Mouse (Mus musculus) heart, embryonic 10.5 days (tissue): Measurements from ENCODE around the gene 5330417H12Rik. TPM values are rescaled to one million over a fixed set of nuclear protein-coding genes. Genes with fewer than 3 reads are reported as not detected.

Experiments
- DNase-seq: peaks from one replicate; pipeline ENCODE4 v3.0.0-alpha.2; 2017; ENCODE audit warnings: low spot score
- H3K27ac ChIP-seq: fragments of 300-500 bp; sonication (generic); 2 replicates; pipeline ENCODE4 v1.5.1; 2016; ENCODE audit warnings: mild to moderate bottlenecking
- H3K27me3 ChIP-seq: fragments of 300-500 bp; sonication (generic); 2 replicates; pipeline ENCODE4 v1.6.1; 2016; ENCODE audit warnings: mild to moderate bottlenecking; ENCODE audit not compliant: poor library complexity, insufficient read depth, severe bottlenecking
- H3K36me3 ChIP-seq: fragments of 300-500 bp; sonication (generic); 2 replicates; pipeline ENCODE4 v1.6.1; 2016; ENCODE audit warnings: mild to moderate bottlenecking, moderate library complexity
- H3K4me1 ChIP-seq: fragments of 300-500 bp; sonication (generic); 2 replicates; pipeline ENCODE4 v1.6.1; 2016; ENCODE audit warnings: mild to moderate bottlenecking
- H3K4me3 ChIP-seq: fragments of 300-500 bp; sonication (generic); 2 replicates; pipeline ENCODE4 v1.5.1; 2016; ENCODE audit warnings: mild to moderate bottlenecking, moderate library complexity
- H3K9me3 ChIP-seq: fragments of 300-500 bp; sonication (generic); 2 replicates; pipeline ENCODE4 v1.6.1; 2016; ENCODE audit warnings: mild to moderate bottlenecking, moderate library complexity
- WGBS: fragments of 180-500 bp; shearing (Covaris S2); methylation state at CpG from one replicate; pipeline ENCODE4 v1.1.7; 2016; 5-methylcytosine and 5-hydroxymethylcytosine counted together
- polyA plus RNA-seq: library from polyadenylated mRNA; unstranded; fragments of >200 nt; fragmentation: Nextera tagmentation; extraction: Ambion mirVana; gene quantifications from 2 replicates; pipeline ENCODE4 v1.2.1, GENCODE M21; 2016

The 5330417H12Rik gene
- polyA plus RNA-seq, 1 experiment from 2014 or later: 0.15 TPM

DNA sequence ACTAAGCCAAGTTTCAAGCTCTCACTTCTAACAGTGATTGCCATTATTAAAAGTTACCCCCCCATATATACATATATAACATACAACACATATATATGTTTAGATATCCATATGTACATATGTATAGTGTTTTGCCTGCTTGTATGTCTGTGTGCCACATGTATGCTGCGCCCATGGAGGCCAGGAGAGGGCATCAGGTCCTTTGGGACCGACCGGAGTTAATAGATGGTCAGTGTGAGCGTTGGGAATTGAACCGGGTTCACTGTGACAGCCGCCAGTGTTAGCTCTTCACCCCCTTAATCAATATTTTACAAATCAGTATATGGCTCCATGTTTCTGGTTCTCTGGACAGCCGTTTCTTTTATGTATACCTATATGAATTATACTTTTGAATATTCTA lies 25.0 kb upstream of the 5330417H12Rik start:
- no peak for DNase-seq
- Histone ChIP-seq H3K4me3 (no peak overlapping the region), H3K4me1 (0 out of 2 replicates have a peak, but pooled peaks cover 5% of the 10 kb centered on the region), H3K27ac (no peak overlapping the region), H3K27me3 (no peaks in the 10 kb centered on the region), H3K9me3 (0 out of 2 replicates have a peak, but pooled peaks cover under 1% of the 10 kb centered on the region), H3K36me3 (no peaks in the 10 kb centered on the region)
- WGBS: 79% methylated on average over 7 of the region's 7 CpGs

- Histone ChIP-seq H3K4me1 (0 out of 2 replicates have a peak, but pooled peaks cover 5% of the 10 kb centered on the region), H3K4me3 (no peak overlapping the region), H3K9me3 (0 out of 2 replicates have a peak, but pooled peaks cover 3% of the 10 kb centered on the region), H3K27me3 (no peaks in the 10 kb centered on the region), H3K27ac (no peak overlapping the region), H3K36me3 (no peaks in the 10 kb centered on the region)
- 82% methylated on average over 12 of the region's 12 CpGs for WGBS
- DNase-seq: no peak
These were observed 24.2 kb upstream of the 5330417H12Rik start for GRCm38 (mm10) chr7:107648937-107649688.

DNA sequence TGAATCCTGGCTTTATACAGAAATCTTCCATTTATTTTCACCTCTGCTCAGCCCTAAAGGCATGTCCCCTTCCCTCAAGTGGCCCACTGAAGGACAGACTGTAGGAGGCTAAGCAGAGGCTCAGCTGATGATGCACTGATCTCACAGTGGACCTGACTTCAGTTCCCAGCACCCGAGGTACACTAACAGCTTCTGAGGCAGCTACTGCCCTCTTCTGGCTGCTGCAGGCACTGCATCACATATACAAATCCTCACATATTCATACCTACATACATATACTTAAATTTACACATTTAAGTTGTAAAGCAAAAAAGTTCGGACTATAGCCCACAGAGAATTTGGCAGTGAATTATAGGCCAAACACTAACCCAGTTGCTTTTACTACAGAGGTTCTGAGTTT lies 20.0 kb upstream of the 5330417H12Rik start:
- Histone ChIP-seq H3K4me3 (no peak overlapping the region), H3K4me1 (no peaks in the 10 kb centered on the region), H3K27me3 (no peaks in the 10 kb centered on the region), H3K36me3 (no peaks in the 10 kb centered on the region), H3K9me3 (0 out of 2 replicates have a peak, but pooled peaks cover 3% of the 10 kb centered on the region), H3K27ac (no peak overlapping the region)
- no peak for DNase-seq
- 72% methylated on average over 2 of the region's 2 CpGs for WGBS

- no peaks in the 10 kb centered on the region for H3K27me3 ChIP-seq
- 82% methylated on average over 7 of the region's 7 CpGs for WGBS
- DNase-seq: no peak
These were observed 17.8 kb upstream of the 5330417H12Rik start for GRCm38 (mm10) chr7:107642586-107643275.

GRCm38 (mm10) chr7:107638026-107638425 lies 13.1 kb upstream of the 5330417H12Rik start:
- 77% methylated on average over 5 of the region's 5 CpGs for WGBS
- DNase-seq: no peak
- H3K27me3 ChIP-seq: no peaks in the 10 kb centered on the region

More at GRCm38 (mm10) chr7:107642586-107643275, 17.8 kb upstream of the 5330417H12Rik start:
- H3K4me3 ChIP-seq: no peak overlapping the region
- 0 out of 2 replicates have a peak, but pooled peaks cover 3% of the 10 kb centered on the region for H3K9me3 ChIP-seq
- no peak overlapping the region for H3K27ac ChIP-seq
- no peaks in the 10 kb centered on the region for H3K4me1 ChIP-seq
- no peaks in the 10 kb centered on the region for H3K36me3 ChIP-seq

DNA sequence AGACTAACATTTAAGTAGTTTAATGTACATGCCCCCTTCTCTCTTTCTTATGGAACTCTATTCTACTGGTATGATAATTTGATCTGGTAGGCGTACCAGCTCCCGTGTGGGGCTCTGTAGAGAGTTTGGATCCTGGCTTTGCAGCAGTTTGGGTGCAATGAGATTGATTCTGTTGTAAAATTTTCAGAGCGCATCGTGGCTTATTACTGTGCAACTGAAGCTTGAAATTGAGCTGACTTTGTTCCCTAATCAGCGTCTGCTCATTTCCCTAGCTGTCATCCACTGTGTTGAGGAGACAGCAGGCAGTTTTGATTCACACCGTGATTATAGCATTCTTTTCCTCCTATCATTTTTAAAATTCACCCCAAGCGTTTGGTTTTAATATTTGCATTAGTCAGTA lies 12.4 kb upstream of the 5330417H12Rik start:
- 80% methylated on average over 7 of the region's 7 CpGs for WGBS

More at GRCm38 (mm10) chr7:107638026-107638425, 13.1 kb upstream of the 5330417H12Rik start:
- Histone ChIP-seq H3K27ac (no peak overlapping the region), H3K36me3 (no peaks in the 10 kb centered on the region), H3K4me1 (no peaks in the 10 kb centered on the region), H3K9me3 (no peaks in the 10 kb centered on the region), H3K4me3 (no peak overlapping the region)

DNA sequence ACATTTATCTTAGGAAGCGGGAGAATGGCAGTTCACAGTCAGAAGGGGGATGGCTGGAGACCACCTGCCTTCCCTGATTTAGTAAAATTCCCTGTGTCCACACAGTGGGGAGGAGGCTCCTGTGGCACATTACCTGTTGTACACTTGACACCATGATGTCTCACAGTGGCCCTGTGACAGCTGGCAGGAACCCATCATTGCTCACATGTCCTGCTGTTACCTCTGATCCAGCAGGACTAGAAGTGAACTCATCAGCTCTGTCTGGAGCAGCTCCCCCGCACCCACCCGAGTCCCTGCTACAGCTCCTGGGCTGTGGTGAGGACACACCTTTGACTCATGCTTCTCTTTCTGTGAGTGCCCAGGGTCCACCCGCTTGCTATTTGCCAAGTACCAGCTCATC lies 8.2 kb upstream of the 5330417H12Rik start:
- H3K9me3 ChIP-seq: no peaks in the 10 kb centered on the region
- H3K36me3 ChIP-seq: no peaks in the 10 kb centered on the region
- no peak for DNase-seq
- no peak overlapping the region for H3K27ac ChIP-seq
- no peak overlapping the region for H3K4me3 ChIP-seq
- WGBS: 84% methylated on average over 4 of the region's 4 CpGs
- H3K4me1 ChIP-seq: no peaks in the 10 kb centered on the region
- no peaks in the 10 kb centered on the region for H3K27me3 ChIP-seq

More for the DNA sequence above, 12.4 kb upstream of the 5330417H12Rik start:
- no peaks in the 10 kb centered on the region for H3K27me3 ChIP-seq
- no peak for DNase-seq
- no peaks in the 10 kb centered on the region for H3K4me1 ChIP-seq
- H3K4me3 ChIP-seq: no peak overlapping the region
- no peak overlapping the region for H3K27ac ChIP-seq
- no peaks in the 10 kb centered on the region for H3K9me3 ChIP-seq
- no peaks in the 10 kb centered on the region for H3K36me3 ChIP-seq

DNA sequence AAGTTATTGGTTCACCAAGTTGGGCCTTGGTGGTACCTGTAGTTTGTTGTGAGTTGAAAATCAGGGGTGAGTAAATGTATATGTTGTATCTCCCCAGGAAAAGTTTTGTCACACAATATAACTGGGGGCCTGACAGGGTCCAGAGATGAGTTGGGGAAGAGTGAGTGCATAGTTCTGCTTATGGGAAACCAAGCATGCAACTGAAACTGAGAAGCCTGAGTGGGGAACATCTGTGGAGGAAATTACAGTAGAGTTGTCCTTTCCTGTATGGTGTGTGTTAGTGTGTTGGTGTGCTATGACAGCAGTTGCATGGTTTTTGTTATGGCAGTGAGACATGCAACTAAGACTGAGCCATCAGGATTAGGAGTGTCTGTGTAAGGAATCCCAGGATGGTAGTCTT lies 3.4 kb upstream of the 5330417H12Rik start:
- Histone ChIP-seq H3K27me3 (no peaks in the 10 kb centered on the region), H3K4me1 (peaks cover 7% of the 10 kb centered on the region; the same call in 1 of the 2 replicates), H3K4me3 (no peak overlapping the region), H3K9me3 (no peaks in the 10 kb centered on the region), H3K27ac (no peak overlapping the region), H3K36me3 (no peaks in the 10 kb centered on the region)
- DNase-seq: no peak

DNA sequence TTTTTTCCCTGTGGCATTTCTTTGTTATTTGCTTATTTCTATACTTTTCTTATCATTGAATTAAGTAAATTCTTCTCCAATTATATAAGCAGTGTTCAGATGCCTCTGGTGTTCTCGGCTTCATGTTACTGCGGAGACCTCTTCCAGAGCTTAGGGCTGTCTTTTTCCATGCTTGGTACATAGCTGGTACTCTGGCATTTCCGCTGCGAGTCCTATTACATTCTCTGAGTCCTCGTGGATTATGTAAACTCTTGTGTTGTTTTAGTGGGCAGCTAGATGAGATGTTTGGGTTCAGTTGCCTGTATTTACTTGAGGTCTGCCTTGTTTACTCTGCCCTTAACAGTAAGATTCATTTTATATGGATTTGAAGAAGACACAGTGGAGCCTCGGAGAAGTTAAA lies 820 bp upstream of the 5330417H12Rik start:
- DNase-seq: no peak
- no peak overlapping the region for H3K27ac ChIP-seq
- no peaks in the 10 kb centered on the region for H3K9me3 ChIP-seq
- H3K4me1 ChIP-seq: peaks cover 7% of the 10 kb centered on the region; the same call in 1 of the 2 replicates
- H3K27me3 ChIP-seq: no peaks in the 10 kb centered on the region
- no peaks in the 10 kb centered on the region for H3K36me3 ChIP-seq
- no peak overlapping the region for H3K4me3 ChIP-seq
- 86% methylated on average over 6 of the region's 6 CpGs for WGBS

DNA sequence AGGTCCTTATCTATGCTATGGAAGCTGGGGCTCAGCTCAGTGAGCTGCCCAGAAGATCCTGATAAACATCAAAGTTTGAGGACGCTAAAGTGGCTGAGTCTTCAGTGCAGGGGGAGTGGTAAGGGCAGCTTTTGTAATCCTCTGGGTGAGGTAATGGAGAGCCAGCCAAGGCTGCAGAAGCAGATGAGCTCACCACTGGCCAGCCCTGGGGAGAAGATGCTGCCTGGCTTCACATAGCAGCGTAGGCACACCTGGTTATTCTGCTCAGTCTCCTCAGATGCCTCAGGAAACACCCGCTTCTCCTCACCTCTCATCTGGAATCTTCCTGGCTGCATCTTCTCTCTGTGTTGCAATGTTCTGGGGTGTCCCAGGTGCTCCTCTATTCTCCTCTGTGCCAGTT lies 529 bp downstream of the 5330417H12Rik start:
- H3K4me1 ChIP-seq: peaks cover 7% of the 10 kb centered on the region; the same call in 1 of the 2 replicates
- WGBS: 44% methylated on average over 3 of the region's 3 CpGs
- no peak overlapping the region for H3K4me3 ChIP-seq
- no peaks in the 10 kb centered on the region for H3K27me3 ChIP-seq
- no peak overlapping the region for H3K27ac ChIP-seq
- no peaks in the 10 kb centered on the region for H3K36me3 ChIP-seq
- no peaks in the 10 kb centered on the region for H3K9me3 ChIP-seq
- no peak for DNase-seq

GRCm38 (mm10) chr7:107620137-107620536 lies 4.8 kb downstream of the 5330417H12Rik start:
- Histone ChIP-seq H3K36me3 (no peaks in the 10 kb centered on the region), H3K27me3 (no peaks in the 10 kb centered on the region), H3K9me3 (no peaks in the 10 kb centered on the region), H3K4me3 (no peak overlapping the region), H3K27ac (no peak overlapping the region), H3K4me1 (peaks cover 21% of the 10 kb centered on the region; the same call in 1 of the 2 replicates)
- 84% methylated on average over 3 of the region's 3 CpGs for WGBS
- DNase-seq: no peak

GRCm38 (mm10) chr7:107619225-107619624 lies 5.7 kb downstream of the 5330417H12Rik start:
- Histone ChIP-seq H3K4me3 (no peak overlapping the region), H3K27me3 (no peaks in the 10 kb centered on the region), H3K36me3 (no peaks in the 10 kb centered on the region), H3K27ac (no peak overlapping the region), H3K9me3 (no peaks in the 10 kb centered on the region), H3K4me1 (0 out of 2 replicates have a peak, but pooled peaks cover 15% of the 10 kb centered on the region)
- DNase-seq: no peak
- WGBS: 62% methylated on average over 4 of the region's 4 CpGs
